In the genomic region with DNA sequence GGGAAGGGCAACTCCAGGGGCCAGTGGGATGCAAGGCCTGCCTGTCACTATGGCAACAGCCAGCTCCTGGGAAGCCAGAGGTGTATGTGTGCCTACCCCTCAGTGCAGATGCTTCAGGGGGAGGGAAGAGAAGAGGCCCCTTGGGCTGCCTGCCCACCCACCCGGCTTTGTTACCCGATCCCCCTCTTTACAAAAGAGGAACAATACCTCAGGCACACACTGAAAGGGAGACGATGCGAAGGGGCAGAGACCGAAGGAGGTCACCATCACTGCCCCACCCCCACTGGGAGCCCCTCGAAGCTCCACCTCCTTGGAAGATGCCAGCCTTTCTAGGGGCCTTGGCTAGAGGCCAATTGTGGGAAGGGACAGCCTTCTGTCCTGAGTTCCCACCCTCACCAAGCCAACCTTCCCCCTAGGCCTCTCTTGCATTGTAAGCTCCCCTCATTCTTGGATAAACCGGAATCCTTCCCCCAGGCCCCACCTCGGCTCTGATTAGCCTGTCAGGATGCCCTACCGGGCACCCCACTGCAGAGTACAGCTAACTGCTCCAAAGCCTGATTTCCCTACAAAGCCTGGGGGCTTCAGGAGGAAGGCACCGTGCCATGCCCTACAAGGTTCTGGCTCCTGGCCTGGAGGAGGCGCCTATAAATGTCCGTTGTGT, we compare ENCODE assay signal across 12 mouse cellular contexts. TPM values are rescaled to one million over a fixed set of nuclear protein-coding genes. Genes with fewer than 3 reads are reported as not detected.
DNase-seq lines count a peak whose midpoint lies in the region; ATAC-seq and TF ChIP-seq lines count a peak whose summit lies in the region.
"Had no signal": no experiment of that assay in that cellular context is flagged by ENCODE, and none has a peak within 500 bp of the region (broad histone marks: within the 10 kb centered on the region; RNA-seq: fewer than 3 reads in every experiment).

No protein-coding gene starts in this region.

- no peak for TF ChIP-seq EP300 in stomach, postnatal 0 days (optimal IDR thresholded peaks at IDR 0.05)

- no peak for TF ChIP-seq CTCF in stomach, postnatal 0 days (IDR thresholded peaks at IDR 0.05; ENCODE audit: low read depth)

- no peak for TF ChIP-seq POLR2A in limb, embryonic 14.5 days (IDR thresholded peaks at IDR 0.05; ENCODE audit: borderline replicate concordance, extremely low read depth, insufficient read depth, insufficient read length)

- peaks cover 19% of the 10 kb centered on the region for H3K27me3 ChIP-seq in stomach, embryonic 16.5 days (ENCODE audit: control insufficient read depth, insufficient read depth, low read length)
- peaks cover 5% of the 10 kb centered on the region; the same call in 1 of the 2 replicates for H3K27me3 ChIP-seq in stomach, postnatal 0 days (ENCODE audit: control insufficient read depth, insufficient read depth, low read length)
- H3K27me3 ChIP-seq in forebrain, embryonic 13.5 days: peaks cover 17% of the 10 kb centered on the region
- peaks cover 13% of the 10 kb centered on the region for H3K27me3 ChIP-seq in limb, embryonic 14.5 days (ENCODE audit: control insufficient read depth, insufficient read depth, low read length)

- H3K9me3 ChIP-seq in stomach, embryonic 16.5 days (replicated peaks; ENCODE audit: control insufficient read depth, low read length): no peaks in the 10 kb centered on the region
- H3K9me3 ChIP-seq in stomach, postnatal 0 days (ENCODE audit: control insufficient read depth, low read length): no peaks in the 10 kb centered on the region
- no peaks in the 10 kb centered on the region for H3K9me3 ChIP-seq in forebrain, embryonic 13.5 days (replicated peaks)
- no peaks in the 10 kb centered on the region for H3K9me3 ChIP-seq in limb, embryonic 14.5 days (ENCODE audit: control insufficient read depth, low read length)

- no peak overlapping the region for H3K4me3 ChIP-seq in stomach, embryonic 16.5 days (replicated peaks; ENCODE audit: low read length)
- no peak overlapping the region for H3K4me3 ChIP-seq in stomach, postnatal 0 days (ENCODE audit: low read depth, low read length)
- no peak overlapping the region for H3K4me3 ChIP-seq in forebrain, embryonic 13.5 days
- H3K4me3 ChIP-seq in limb, embryonic 14.5 days (replicated peaks; ENCODE audit: low read length): no peak overlapping the region
- H3K4me3 ChIP-seq: erythroblast, embryonic 14.5 days had no signal

- no peak for ATAC-seq in stomach, embryonic 16.5 days (ENCODE audit: insufficient read depth, low FRiP score)
- ATAC-seq in stomach, postnatal 0 days (ENCODE audit: low FRiP score, low TSS enrichment): no peak
- peak; percentile 70 for ATAC-seq in forebrain, embryonic 13.5 days
- ATAC-seq in limb, embryonic 14.5 days (ENCODE audit: low FRiP score, low read depth): no peak

- no peak overlapping the region for H3K4me2 ChIP-seq in stomach, embryonic 16.5 days (ENCODE audit: low read depth, low read length)
- no peak overlapping the region for H3K4me2 ChIP-seq in stomach, postnatal 0 days (replicated peaks; ENCODE audit: low read depth)
- H3K4me2 ChIP-seq in forebrain, embryonic 13.5 days: peak overlapping the region; percentile 29
- no peak overlapping the region for H3K4me2 ChIP-seq in limb, embryonic 14.5 days (replicated peaks; ENCODE audit: low read depth, low read length, severe bottlenecking)

- H3K27ac ChIP-seq in stomach, embryonic 16.5 days (ENCODE audit: low read length): no peak overlapping the region
- H3K27ac ChIP-seq in stomach, postnatal 0 days (replicated peaks): no peak overlapping the region
- H3K27ac ChIP-seq in forebrain, embryonic 13.5 days: peak overlapping the region; percentile 86
- peak overlapping the region; percentile 48 for H3K27ac ChIP-seq in limb, embryonic 14.5 days (replicated peaks; ENCODE audit: low read depth, low read length)
- H3K27ac ChIP-seq: liver, embryonic 14.5 days had no signal

- peak overlapping the region; percentile 43; the same call in 1 of the 2 replicates for H3K9ac ChIP-seq in stomach, embryonic 16.5 days (ENCODE audit: low read length)
- H3K9ac ChIP-seq in stomach, postnatal 0 days (ENCODE audit: low read length): no peak overlapping the region
- 0 out of 2 replicates have a peak overlapping the region, but pooled peaks have one; percentile 12 for H3K9ac ChIP-seq in forebrain, embryonic 13.5 days
- no peak overlapping the region for H3K9ac ChIP-seq in limb, embryonic 14.5 days (ENCODE audit: low read depth, low read length, severe bottlenecking)
- H3K9ac ChIP-seq: liver, embryonic 14.5 days had no signal

- peaks cover 22% of the 10 kb centered on the region for H3K4me1 ChIP-seq in stomach, embryonic 16.5 days (ENCODE audit: control insufficient read depth, insufficient read depth, low read length)
- peaks cover 4% of the 10 kb centered on the region for H3K4me1 ChIP-seq in stomach, postnatal 0 days (replicated peaks; ENCODE audit: control insufficient read depth, insufficient read depth)
- H3K4me1 ChIP-seq in forebrain, embryonic 13.5 days: peaks cover 65% of the 10 kb centered on the region
- H3K4me1 ChIP-seq in limb, embryonic 14.5 days (ENCODE audit: control insufficient read depth, insufficient read depth, low read length): peaks cover 18% of the 10 kb centered on the region

- no peak for DNase-seq in stomach, postnatal 0 days (ENCODE audit: low spot score)
- DNase-seq in limb, embryonic 14.5 days (ENCODE audit: low spot score): no peak
- DNase-seq in retina, embryonic 14.5 days (ENCODE audit: low spot score): peak; percentile 93
- no peak for DNase-seq in MN1 (ENCODE audit: low spot score)
- DNase-seq in kidney, adult 11 months: no peak
- DNase-seq in right cerebral cortex, postnatal 36 days (ENCODE audit: low spot score in 2 of 2): no peak
- DNase-seq: heart, adult 18-20 months; kidney, postnatal 4 days had no signal

- H3K36me3 ChIP-seq in stomach, embryonic 16.5 days (ENCODE audit: control insufficient read depth, insufficient read depth, low read length): no peaks in the 10 kb centered on the region
- H3K36me3 ChIP-seq in stomach, postnatal 0 days (ENCODE audit: control insufficient read depth, insufficient read depth, low read length): no peaks in the 10 kb centered on the region
- H3K36me3 ChIP-seq in forebrain, embryonic 13.5 days (ENCODE audit: poor library complexity, severe bottlenecking): peaks cover 5% of the 10 kb centered on the region; the same call in 1 of the 2 replicates
- no peaks in the 10 kb centered on the region for H3K36me3 ChIP-seq in limb, embryonic 14.5 days (ENCODE audit: control insufficient read depth, insufficient read depth, low read length)

- WGBS in stomach, embryonic 16.5 days: 19% methylated on average over 12 of the region's 12 CpGs
- 25% methylated on average over 12 of the region's 12 CpGs for WGBS in stomach, postnatal 0 days
- WGBS in forebrain, embryonic 13.5 days: 1% methylated on average over 12 of the region's 12 CpGs
- 9% methylated on average over 12 of the region's 12 CpGs for WGBS in limb, embryonic 14.5 days

RNA-seq across cellular contexts. Expression of a gene that starts 2.8 kb away (rescaled TPM):
- 0.47 and 1.5 TPM in 2 replicates for polyA plus RNA-seq in stomach, embryonic 16.5 days (2015; fragmentation: Nextera tagmentation; extraction: Ambion mirVana)
- 0.42 and 0.54 TPM in 2 replicates for polyA plus RNA-seq in stomach, postnatal 0 days (2015; fragmentation: Nextera tagmentation; extraction: Ambion mirVana)
- 18.2 and 25.7 TPM in 2 replicates for polyA plus RNA-seq in forebrain, embryonic 13.5 days (2015; fragmentation: Nextera tagmentation; extraction: Ambion mirVana)
- 31.2 and 50.0 TPM in 2 replicates for polyA plus RNA-seq in limb, embryonic 14.5 days (2012; rRNA removed)
- 19.4 and 23.1 TPM in 2 replicates for polyA plus RNA-seq in limb, embryonic 14.5 days (2014; fragmentation: Nextera tagmentation; extraction: Ambion mirVana)

Comparison
In these comparisons a context has a peak if more than half of its experiments do, and no peak if none do; other contexts are left out.
1. H3K9ac ChIP-seq: peak in stomach, embryonic 16.5 days (single experiment) and forebrain, embryonic 13.5 days (single experiment); none in stomach, postnatal 0 days (single experiment) and limb, embryonic 14.5 days (single experiment).
2. H3K27ac ChIP-seq: peak in forebrain, embryonic 13.5 days (single experiment) and limb, embryonic 14.5 days (single experiment); none in stomach, embryonic 16.5 days (single experiment) and stomach, postnatal 0 days (single experiment).